Mouse (Mus musculus) macrophage (primary cell): ENCODE data around the gene Samd5. TPM values are rescaled to one million over a fixed set of nuclear protein-coding genes. Genes with fewer than 3 reads are reported as not detected.

Source experiments
- H3K27ac ChIP-seq: fragments of 350-480 bp; formaldehyde crosslinking; 2 replicates; pipeline ENCODE4 v1.9.0; 2021
- H3K36me3 ChIP-seq: fragments of 350-480 bp; formaldehyde crosslinking; 2 replicates; pipeline ENCODE4 v1.9.0; 2021; ENCODE audit errors: inconsistent target
- H3K4me3 ChIP-seq: fragments of 350-480 bp; formaldehyde crosslinking; 2 replicates; pipeline ENCODE4 v1.9.0; 2021; ENCODE audit errors: inconsistent target
- H3K79me2 ChIP-seq: fragments of 350-480 bp; formaldehyde crosslinking; 2 replicates; pipeline ENCODE4 v1.9.0; 2021; ENCODE audit errors: inconsistent target
- WGBS: methylation state at CpG from one replicate; pipeline ENCODE4 v1.1.7; 2026; ENCODE audit warnings: inconsistent platforms; ENCODE audit not compliant: missing documents; 5-methylcytosine and 5-hydroxymethylcytosine counted together
- polyA plus RNA-seq: library from polyadenylated mRNA; stranded (reverse); fragments of 250-400 nt; gene quantifications from 3 replicates; pipeline ENCODE4 v1.2.4, GENCODE M21; 2018; ENCODE audit warnings: inconsistent platforms
- total RNA-seq, 78 experiments: library from RNA; depleted of rRNA; stranded (reverse); fragments of 250-400 nt; gene quantifications; 1 replicate in 9 of 78; 2 replicates in 24 of 78; 3 replicates in 43 of 78; 4 replicates in 2 of 78; pipeline ENCODE4 v1.2.4; 2018; ENCODE audit warnings: inconsistent platforms in 56 of 78

The Samd5 gene
- total RNA-seq (2018; cell fraction: chromatin; rRNA removed), result 1 to 10 TPM in 3 of 26 experiments, under 1 TPM in 20, not detected in 3; 0.15 to 1.1 (median 0.54) TPM
- total RNA-seq (2018; cell fraction: cytosol; rRNA removed), result under 1 TPM; 0.03 to 0.75 (median 0.28) TPM
- total RNA-seq (2018; cell fraction: nucleus; rRNA removed), result 1 to 10 TPM in 6 of 26 experiments, under 1 TPM in 20; 0.22 to 1.8 (median 0.74) TPM
- 0.17 to 0.42 TPM (median 0.31 TPM) in 3 replicates for polyA plus RNA-seq

DNA sequence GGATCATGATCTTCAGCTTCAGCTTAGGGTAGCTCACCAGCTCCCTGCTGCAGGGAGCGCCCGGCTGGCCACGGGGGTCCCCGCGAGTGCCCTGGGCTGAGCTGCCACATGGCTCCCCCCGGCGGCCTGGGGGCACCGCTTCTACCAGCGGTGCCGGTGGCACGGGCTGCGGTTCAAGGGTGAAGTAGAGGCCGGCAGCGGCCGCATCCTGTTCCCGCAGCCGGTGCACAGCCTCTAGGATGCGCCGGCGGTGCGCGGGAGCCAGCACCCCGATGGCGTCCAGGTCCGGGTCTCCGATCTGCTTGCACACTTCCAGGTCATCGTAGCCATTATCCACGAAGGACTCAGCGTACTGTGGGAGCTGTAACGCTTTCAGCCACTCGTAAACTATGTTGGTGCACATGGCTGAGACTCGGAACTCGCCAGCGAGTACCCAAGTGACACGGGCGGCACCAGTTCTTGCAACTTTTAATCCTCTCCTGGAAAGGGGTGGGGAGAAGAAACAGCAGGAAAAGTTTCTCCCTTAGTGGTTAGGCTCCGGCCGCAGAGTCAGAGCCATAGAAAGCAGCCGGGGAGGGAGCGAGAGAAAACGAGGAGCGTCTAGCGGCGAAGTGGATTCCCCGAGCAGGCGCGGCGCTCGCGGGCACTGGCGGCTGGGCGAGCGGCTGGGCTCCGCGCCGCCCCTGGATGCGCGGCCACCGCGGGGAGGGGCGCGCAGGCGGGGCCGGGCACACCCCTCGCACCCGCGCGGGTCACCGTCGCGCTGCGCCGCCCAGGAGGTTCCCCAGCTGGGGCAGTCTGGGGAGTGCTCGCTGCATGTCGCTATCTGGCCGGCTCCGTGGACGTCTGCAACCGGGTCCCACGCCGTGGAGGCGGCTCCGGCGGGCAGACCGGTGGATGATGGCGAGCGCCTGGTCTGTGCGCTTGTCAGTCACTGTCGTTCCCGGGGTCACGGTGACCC, at the start of gene Samd5:
Samd5 (minus strand) TSS at position 648 of the 961 bp plus-strand sequence.
- Histone ChIP-seq H3K79me2 (no peaks in the 10 kb centered on the region), H3K27ac (no peak within 1 kb of the TSS), H3K36me3 (no peaks in the 10 kb centered on the region), H3K4me3 (peak within 1 kb of the TSS; percentile 18; the same call in 1 of the 2 replicates)
- WGBS, result 1% methylated on average over 91 of the region's 91 CpGs

DNA sequence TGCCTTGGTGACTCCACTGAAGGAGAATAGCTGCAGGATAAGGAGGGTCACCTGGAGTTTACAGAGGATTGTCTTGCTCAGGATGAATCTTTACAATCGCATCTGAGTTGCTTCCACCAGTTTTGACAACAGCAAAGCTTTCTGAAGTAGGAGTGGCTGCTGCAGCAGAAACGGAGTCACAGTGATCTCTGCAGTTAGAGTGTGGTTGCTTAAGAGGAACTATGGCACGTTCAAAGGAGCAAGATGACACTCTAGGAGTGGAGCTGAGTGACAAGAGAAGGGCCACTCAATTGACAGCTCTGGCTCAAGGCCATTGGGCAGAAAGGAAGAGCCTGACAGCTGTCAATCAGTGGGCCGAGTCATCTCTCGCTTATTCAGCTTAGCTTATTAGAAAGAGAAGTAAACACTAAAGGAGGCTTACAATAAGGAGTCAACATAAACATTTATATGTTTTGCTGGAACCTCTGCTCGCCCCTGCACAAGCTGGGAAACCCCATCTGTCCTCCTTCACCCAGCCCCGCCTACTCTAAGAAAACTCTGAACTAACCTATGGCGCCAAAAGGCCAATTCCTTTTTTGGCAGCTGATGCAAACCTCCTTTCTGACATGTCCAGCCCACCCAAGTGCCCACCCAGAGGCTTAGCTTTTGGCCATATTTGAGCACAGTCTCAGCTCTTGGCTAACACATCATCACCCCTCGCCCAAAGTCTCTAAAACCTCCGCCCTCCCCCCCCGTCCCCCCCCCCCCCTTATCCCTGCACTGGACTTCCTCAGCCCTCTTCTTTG, 47.7 kb upstream of the Samd5 start:
- WGBS, result 74% methylated on average over 9 of the region's 11 CpGs
- H3K79me2 ChIP-seq, result no peaks in the 10 kb centered on the region
- no peak overlapping the region for H3K27ac ChIP-seq
- H3K4me3 ChIP-seq, result no peak overlapping the region
- H3K36me3 ChIP-seq, result no peaks in the 10 kb centered on the region

DNA sequence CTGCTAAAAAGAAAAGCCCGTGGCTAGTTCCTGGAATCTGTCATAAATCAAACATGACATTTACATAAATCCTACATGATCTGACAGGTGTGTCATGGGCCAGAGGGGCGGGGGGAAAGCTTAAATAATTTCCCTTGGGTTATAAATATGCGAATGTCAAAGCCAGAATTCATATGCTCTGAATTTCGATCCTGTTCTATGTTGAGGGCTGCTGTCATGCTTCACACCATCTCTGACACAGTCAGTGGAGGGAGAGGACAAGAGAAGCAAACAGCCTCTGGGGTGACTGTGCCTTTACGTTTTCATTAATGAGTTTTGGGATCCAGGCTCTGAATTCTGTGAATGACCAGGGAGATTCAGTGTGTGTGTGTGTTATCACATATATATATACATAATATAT, 45.0 kb upstream of the Samd5 start:
- WGBS, result 56% methylated on average over 5 of the region's 5 CpGs
- Histone ChIP-seq H3K79me2 (no peaks in the 10 kb centered on the region), H3K4me3 (no peak overlapping the region), H3K36me3 (no peaks in the 10 kb centered on the region), H3K27ac (no peak overlapping the region)

DNA sequence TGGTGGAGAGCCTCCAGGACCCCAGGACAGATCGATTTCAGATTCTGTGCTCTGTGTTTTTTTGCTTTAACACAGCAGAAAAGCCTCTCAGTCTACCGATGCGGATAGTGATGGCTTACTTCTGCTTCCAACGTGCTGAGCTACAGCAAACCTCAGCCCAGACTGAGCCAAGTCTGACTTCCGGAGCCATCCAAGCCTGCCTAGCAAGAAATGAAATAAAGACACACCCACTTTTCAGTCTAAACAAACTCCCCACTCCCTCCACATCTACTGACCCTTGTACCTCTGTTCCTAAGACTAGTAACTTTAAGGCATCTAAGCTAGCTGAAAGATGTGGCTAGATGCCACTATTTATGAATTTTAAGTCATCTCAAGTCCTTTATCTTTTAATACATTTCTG, 43.1 kb upstream of the Samd5 start:
- 53% methylated on average over 5 of the region's 5 CpGs for WGBS
- Histone ChIP-seq H3K27ac (no peak overlapping the region), H3K36me3 (no peaks in the 10 kb centered on the region)

DNA sequence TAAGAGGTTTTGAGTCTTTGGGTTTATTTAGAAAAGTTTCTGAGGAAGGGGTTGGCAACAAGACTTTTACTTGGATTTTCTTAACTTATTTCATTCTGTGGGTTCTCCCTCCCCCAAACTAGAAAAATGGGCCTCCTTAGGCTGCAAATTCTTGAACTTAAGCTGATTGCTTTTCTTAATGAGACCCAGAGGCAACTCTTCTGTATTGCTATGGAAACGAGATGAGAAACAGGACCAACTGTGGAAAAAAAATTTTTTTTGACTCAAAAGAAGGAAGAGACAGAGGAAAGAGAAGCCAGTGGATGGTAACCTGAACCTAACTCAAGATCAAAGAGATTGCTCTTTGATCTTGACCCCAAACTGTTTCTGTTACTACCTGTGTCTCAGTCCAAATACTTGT, 29.9 kb upstream of the Samd5 start:
- no peaks in the 10 kb centered on the region for H3K79me2 ChIP-seq
- H3K27ac ChIP-seq, result no peak overlapping the region
- H3K36me3 ChIP-seq, result no peaks in the 10 kb centered on the region
- H3K4me3 ChIP-seq, result no peak overlapping the region
- 87% methylated on average over 1 of the region's 1 CpGs for WGBS

More for the DNA sequence above, 43.1 kb upstream of the Samd5 start:
- Histone ChIP-seq H3K79me2 (no peaks in the 10 kb centered on the region), H3K4me3 (no peak overlapping the region)

DNA sequence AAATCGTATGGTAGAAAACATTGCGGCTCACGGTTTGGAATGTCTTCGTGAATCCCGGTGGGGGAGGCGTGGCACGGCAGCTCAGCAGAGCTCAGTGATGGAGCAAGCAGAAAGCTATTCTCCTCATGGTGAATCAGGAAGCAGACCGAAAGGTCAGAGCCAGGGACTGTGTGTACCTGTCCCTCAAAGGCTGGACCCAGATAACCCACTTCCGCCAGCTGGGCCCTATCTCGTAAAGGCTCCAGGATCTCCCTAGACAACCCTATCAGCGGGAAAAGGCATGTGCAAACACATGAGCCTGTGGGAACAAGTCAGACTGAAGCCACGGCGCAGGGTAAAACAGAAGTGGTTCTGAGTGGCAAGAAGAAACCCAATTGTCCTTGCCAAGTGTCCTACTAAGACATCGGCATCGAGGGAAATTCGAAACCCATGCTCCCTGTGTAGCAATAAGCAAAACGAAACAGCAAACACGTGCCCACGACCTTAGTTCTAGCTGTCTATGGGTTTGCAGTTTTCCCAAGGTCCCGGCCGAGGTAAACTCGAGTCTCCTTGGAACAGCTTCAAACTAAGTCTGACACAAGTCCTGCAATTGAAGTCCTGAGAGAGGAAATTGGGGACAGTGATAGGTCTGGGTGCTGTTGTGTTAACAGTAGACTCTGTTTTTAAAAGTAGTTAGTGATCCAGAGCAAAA, 24.2 kb upstream of the Samd5 start:
- no peaks in the 10 kb centered on the region for H3K79me2 ChIP-seq
- H3K4me3 ChIP-seq, result no peak overlapping the region
- H3K36me3 ChIP-seq, result no peaks in the 10 kb centered on the region
- WGBS, result 95% methylated on average over 22 of the region's 22 CpGs
- no peak overlapping the region for H3K27ac ChIP-seq

DNA sequence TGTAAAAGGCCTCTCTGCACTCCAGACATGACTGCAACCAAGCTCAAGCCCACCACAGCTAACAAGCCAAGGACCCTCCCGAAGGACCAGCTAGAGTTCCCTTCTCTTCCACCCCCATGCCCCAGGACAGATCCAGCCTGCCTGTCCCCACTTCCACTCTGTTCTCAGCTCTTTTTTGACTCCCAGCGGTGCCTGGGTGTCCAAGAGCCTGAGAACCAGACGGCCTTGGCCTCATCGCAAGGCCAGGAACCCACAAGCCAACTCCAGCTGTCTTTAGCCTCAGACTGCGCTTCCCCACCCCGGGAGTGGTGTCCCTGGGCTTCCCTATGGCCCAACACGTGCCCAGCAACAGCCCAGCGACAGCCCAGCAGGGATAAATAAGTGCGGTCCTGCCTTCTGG, 23.1 kb upstream of the Samd5 start:
- Histone ChIP-seq H3K79me2 (no peaks in the 10 kb centered on the region), H3K27ac (no peak overlapping the region), H3K4me3 (no peak overlapping the region), H3K36me3 (no peaks in the 10 kb centered on the region)
- WGBS, result 89% methylated on average over 9 of the region's 9 CpGs

DNA sequence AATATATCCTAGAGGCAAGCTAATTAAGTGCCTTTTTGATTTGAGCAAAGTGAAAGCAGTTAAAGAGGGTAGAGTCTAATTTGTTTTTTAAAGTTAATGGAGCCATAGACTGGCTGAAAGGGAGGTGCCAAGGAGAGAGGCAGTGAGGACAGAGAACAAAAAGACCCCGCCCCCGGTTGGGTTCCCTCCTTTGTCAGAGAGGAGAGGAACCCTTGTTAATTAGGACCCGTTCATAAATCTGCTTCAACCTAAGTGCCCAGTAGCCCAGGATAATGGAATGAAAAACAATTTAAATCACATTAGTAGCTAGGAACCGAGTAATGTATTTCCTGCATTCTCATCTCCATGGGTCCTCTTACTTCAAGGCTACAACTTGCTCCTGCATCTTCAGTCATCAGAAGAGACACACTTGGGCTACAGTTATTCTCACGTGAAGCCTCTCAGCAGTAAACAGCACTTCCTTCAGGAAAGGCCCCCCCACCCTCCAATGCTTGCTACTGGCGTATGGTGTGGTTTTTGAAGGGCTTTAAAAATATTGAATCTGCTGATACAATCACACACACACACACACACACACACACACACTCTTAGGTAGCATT, 21.6 kb upstream of the Samd5 start:
- no peaks in the 10 kb centered on the region for H3K36me3 ChIP-seq
- WGBS, result 62% methylated on average over 6 of the region's 6 CpGs
- no peaks in the 10 kb centered on the region for H3K79me2 ChIP-seq
- no peak overlapping the region for H3K27ac ChIP-seq
- H3K4me3 ChIP-seq, result no peak overlapping the region

DNA sequence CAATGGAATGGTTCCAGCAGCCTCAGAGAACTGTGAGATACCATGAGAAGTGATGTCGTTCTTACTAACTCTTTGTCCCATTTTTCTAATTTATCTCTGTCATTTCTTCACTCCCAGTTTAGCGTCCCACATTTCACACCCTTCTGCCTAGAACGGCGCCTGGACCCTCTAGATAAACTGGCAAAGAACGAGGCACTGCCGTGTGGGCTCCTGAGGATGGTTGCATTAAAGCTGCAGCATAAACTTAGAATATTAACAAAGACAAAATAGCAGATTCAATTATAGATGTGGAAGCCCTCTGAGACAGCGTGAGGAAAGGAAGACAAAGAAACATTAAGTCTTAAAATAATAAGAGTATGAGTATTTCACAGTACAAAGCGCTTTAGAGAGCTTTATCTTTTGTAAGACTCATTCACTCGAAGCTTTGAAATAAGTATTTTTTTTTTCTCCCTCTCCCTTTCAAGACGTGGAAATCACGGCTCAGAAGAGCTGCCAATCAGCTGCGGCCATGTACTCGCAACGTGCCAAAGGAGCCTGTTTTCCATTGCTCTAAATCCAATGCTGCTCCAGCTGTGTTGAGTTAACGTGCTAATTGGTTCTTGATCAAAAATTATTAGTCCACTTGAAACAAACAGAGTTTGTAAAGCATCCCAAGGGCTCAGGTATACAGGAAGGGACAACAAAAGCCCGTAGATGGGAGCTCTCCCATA, 19.1 kb upstream of the Samd5 start:
- 86% methylated on average over 16 of the region's 16 CpGs for WGBS
- no peak overlapping the region for H3K27ac ChIP-seq
- no peaks in the 10 kb centered on the region for H3K79me2 ChIP-seq
- H3K36me3 ChIP-seq, result no peaks in the 10 kb centered on the region
- H3K4me3 ChIP-seq, result no peak overlapping the region

DNA sequence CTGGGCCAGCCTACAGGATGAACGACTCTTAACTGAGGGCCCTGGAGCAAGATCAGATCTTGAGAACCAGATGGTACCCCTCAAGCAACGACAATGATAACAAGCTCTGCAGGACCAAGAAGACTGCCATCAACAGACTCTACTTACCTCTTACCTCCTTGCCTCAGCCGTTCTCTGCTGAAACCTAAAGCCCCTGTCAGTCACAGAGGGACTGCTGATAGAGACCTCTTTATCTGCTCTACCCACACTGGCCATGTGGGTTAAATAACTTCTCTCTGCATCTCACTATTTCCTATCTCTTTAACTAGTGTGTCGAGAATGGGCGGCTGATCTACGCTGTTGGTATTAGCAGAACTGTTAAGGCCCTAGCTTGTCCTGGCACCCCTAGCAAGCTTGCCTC, 5.9 kb upstream of the Samd5 start:
- H3K79me2 ChIP-seq, result no peaks in the 10 kb centered on the region
- no peak overlapping the region for H3K4me3 ChIP-seq
- WGBS, result 86% methylated on average over 6 of the region's 6 CpGs
- no peaks in the 10 kb centered on the region for H3K36me3 ChIP-seq
- H3K27ac ChIP-seq, result no peak overlapping the region

DNA sequence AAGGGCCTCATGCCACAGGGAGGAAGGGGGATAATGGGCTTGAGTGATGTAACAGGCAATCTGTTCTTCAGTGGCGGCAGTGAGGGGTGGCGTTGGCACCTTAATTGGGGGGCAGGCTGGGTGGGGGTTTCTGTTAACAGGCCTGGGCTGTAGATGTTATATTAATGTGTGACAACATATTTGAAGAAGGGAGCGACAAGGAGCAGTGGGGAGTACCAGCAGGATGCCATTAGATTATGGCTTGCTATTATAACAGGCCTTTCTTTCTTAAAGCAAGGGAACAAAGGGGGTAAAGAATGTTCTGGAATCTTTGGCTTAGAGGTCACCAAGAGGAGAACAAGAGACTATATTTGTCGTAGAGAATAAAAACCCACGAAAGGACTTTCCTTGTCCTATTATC, 4.9 kb upstream of the Samd5 start:
- no peaks in the 10 kb centered on the region for H3K79me2 ChIP-seq
- WGBS, result 86% methylated on average over 5 of the region's 5 CpGs
- H3K36me3 ChIP-seq, result no peaks in the 10 kb centered on the region
- H3K4me3 ChIP-seq, result no peak overlapping the region
- no peak overlapping the region for H3K27ac ChIP-seq

DNA sequence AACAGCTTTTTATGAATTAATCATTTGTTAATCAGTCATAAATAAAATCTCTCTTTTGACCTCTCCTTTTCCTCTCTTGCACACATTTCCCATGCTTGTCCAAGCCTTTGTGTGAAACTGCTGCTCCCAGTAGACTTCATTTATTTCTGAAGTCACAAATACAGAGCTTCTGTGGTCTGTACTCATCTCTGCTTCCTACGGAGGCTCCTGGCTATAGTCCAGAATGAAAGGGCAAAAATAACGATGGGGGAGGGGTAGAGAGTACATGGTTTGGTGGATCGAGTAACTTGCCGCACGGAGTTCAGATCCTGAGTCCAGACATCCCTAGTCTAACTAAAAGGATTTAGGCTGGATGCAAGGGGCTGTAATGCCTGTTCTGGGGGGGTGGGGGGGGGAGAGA, 3.1 kb upstream of the Samd5 start:
- 47% methylated on average over 5 of the region's 5 CpGs for WGBS
- Histone ChIP-seq H3K36me3 (no peaks in the 10 kb centered on the region), H3K4me3 (no peak overlapping the region), H3K27ac (no peak overlapping the region), H3K79me2 (no peaks in the 10 kb centered on the region)

DNA sequence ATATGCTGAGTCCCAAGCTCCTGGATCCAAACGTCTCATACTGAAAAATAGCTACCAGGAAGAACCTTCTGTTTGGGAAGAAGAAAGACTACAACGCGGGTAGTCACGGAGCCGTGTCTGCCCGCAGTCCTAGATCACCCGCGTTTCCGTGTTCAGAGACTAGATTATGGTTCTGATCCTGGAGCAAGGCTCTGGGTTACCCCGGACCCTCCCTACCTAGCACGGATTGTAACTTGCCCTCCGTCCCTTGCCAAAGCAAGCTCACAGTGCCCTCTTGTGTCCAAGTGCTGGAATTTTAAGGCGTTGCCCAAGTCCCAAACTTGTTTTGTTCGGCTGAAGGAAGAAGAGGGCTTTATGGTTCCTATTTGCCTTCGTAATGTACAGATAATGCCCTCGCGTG, 1.9 kb upstream of the Samd5 start:
- no peak overlapping the region; the same call in 1 of the 2 replicates for H3K4me3 ChIP-seq

More for the DNA sequence above, 1.9 kb upstream of the Samd5 start:
- Histone ChIP-seq H3K36me3 (no peaks in the 10 kb centered on the region), H3K79me2 (no peaks in the 10 kb centered on the region), H3K27ac (no peak overlapping the region)
- WGBS, result 2% methylated on average over 16 of the region's 17 CpGs
